Mouse (Mus musculus): ENCODE measurements around the gene Gins2.

DNA sequence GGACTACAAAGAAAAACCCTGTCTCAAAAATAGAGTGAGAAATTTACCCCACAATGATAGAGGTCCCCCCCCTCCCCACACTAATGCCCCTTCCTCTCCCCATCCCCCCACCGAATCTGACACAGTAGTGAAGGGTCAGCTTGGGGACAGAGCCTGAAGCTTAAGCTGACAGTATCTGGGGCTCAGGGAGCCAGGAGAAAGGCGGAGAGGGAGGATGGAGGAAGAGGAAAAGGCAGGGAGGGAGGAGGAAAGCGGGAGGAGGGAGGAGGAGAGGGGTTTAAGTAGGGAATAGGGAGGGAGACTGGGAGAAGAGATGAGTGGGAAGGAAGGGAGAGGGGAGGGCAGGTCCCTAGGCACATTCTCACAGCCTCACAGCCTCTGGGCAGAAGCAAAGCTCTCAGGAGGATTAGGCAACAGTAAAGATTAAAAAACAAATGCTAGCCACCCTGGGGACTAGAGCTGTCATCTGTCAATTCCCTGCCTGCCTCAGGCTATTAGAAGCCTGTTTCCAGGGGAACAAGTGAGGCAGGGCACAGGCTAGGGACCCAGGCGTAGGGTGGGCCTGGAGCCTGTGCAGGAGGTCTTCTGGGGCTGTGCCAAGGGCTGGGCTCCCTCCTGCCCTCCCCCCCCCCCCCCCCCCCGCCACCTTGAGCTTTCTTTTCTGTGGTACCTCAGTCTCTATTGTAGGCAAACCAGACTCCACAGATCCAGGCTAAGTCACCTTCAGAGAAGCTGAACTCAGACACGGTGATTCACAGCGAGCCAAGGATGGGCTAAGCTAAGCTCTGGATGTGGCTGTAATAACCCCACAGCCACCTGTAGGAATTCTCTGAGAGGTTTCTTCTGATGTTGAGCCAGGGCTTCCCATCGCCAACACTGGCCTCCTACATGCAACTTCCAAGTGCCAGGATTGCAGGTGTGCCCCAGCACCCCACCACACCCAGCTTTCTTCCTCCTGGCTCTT lies 27.8 kb upstream of the Gins2 start:
- TF ChIP-seq CTCF (IDR thresholded peaks at IDR 0.05; ENCODE audit: control insufficient read depth, insufficient read depth, insufficient replicate concordance, low read depth, low read length) = no peak
- no peak for TF ChIP-seq POLR2A (IDR thresholded peaks at IDR 0.05; ENCODE audit: control insufficient read depth, low read depth, low read length)

All from testis, adult 2 months (tissue).